Mouse (Mus musculus) testis, adult 2 months (tissue): ENCODE results near the gene Olfr666. TPM values are rescaled to one million over a fixed set of nuclear protein-coding genes. Genes with fewer than 3 reads are reported as not detected.
"Not testable (repeated sequence)": the region's sequence is repeated elsewhere in the genome, so short reads cannot be mapped to it uniquely, and the experiment has no call there.

Experiments
- H3K27ac ChIP-seq: fragments of 200-500 bp; 2 replicates; pipeline ENCODE4 v1.5.1; 2012; ENCODE audit warnings: low read depth, low read length; ENCODE audit not compliant: control insufficient read depth, insufficient read depth
- H3K27me3 ChIP-seq: fragments of 200-500 bp; 2 replicates; pipeline ENCODE4 v1.6.1; 2012; ENCODE audit warnings: mild to moderate bottlenecking, low read length, moderate library complexity; ENCODE audit not compliant: control insufficient read depth, insufficient read depth
- H3K36me3 ChIP-seq: fragments of 200-500 bp; 2 replicates; pipeline ENCODE4 v1.6.1; 2012; ENCODE audit warnings: mild to moderate bottlenecking, low read length; ENCODE audit not compliant: control insufficient read depth, insufficient read depth
- H3K4me1 ChIP-seq: fragments of 200-500 bp; 2 replicates; pipeline ENCODE4 v1.6.1; 2012; ENCODE audit warnings: low read length; ENCODE audit not compliant: control insufficient read depth, insufficient read depth
- H3K4me3 ChIP-seq: fragments of 200-500 bp; 2 replicates; pipeline ENCODE4 v1.5.1; 2012; ENCODE audit warnings: low read depth, mild to moderate bottlenecking, low read length, moderate library complexity, mixed read lengths; ENCODE audit not compliant: control insufficient read depth
- CTCF ChIP-seq: fragments of 200-500 bp; IDR thresholded peaks from 2 replicates; pipeline ENCODE4 v1.5.1; 2012; ENCODE audit warnings: low read depth, mild to moderate bottlenecking, inconsistent platforms, low read length, moderate library complexity; ENCODE audit not compliant: control insufficient read depth, insufficient read depth, insufficient replicate concordance
- POLR2A ChIP-seq: fragments of 200-500 bp; IDR thresholded peaks from 2 replicates; pipeline ENCODE4 v1.6.1; 2012; ENCODE audit warnings: low read depth, mild to moderate bottlenecking, inconsistent platforms, low read length, moderate library complexity; ENCODE audit not compliant: control insufficient read depth
- polyA plus RNA-seq: library from polyadenylated mRNA; depleted of rRNA; stranded (reverse); fragments of >200 nt; gene quantifications from 2 replicates; pipeline ENCODE4 v1.2.3, GENCODE M21; 2012; rRNA removed

The Olfr666 gene
- not detected in 2 replicates for polyA plus RNA-seq

- no peaks in the 10 kb centered on the region for H3K36me3 ChIP-seq
- no peaks in the 10 kb centered on the region for H3K4me1 ChIP-seq
- H3K27ac ChIP-seq, result no peak within 1 kb of the TSS
- H3K27me3 ChIP-seq, result no peaks in the 10 kb centered on the region
- TF ChIP-seq CTCF (no peak), POLR2A (no peak)
- H3K4me3 ChIP-seq, result no peak within 1 kb of the TSS
Measured at GRCm38 (mm10) chr7:104895852-104896251, at the start of gene Olfr666. Gene Olfr666 (minus strand): TSS chr7:104895952.

GRCm38 (mm10) chr7:104933940-104934339, 38.2 kb upstream of the Olfr666 start, which contains the start of gene Olfr669:
Gene Olfr669 (plus strand): TSS chr7:104934240.
- Histone ChIP-seq H3K36me3 (no peaks in the 10 kb centered on the region), H3K27me3 (no peaks in the 10 kb centered on the region), H3K27ac (no peak within 1 kb of the TSS), H3K4me3 (no peak within 1 kb of the TSS), H3K4me1 (no peaks in the 10 kb centered on the region)
- TF ChIP-seq CTCF (no peak), POLR2A (no peak)

GRCm38 (mm10) chr7:104927957-104928356, 32.2 kb upstream of the Olfr666 start, which contains the start of gene Olfr668:
Gene Olfr668 (minus strand): TSS chr7:104928057.
- Histone ChIP-seq H3K4me3 (no peak within 1 kb of the TSS), H3K36me3 (no peaks in the 10 kb centered on the region), H3K4me1 (no peaks in the 10 kb centered on the region), H3K27me3 (no peaks in the 10 kb centered on the region), H3K27ac (no peak within 1 kb of the TSS)
- TF ChIP-seq POLR2A (no peak), CTCF (no peak)

- Histone ChIP-seq H3K36me3 (no peaks in the 10 kb centered on the region), H3K4me1 (no peaks in the 10 kb centered on the region), H3K4me3 (no peak within 1 kb of the TSS), H3K27ac (no peak within 1 kb of the TSS), H3K27me3 (no peaks in the 10 kb centered on the region)
- no peak for TF ChIP-seq POLR2A
- TF ChIP-seq CTCF, result no peak
Measured at GRCm38 (mm10) chr7:104921382-104921781, 25.6 kb upstream of the Olfr666 start, which contains the start of gene Olfr667. Gene Olfr667 (minus strand): TSS chr7:104921482.

- H3K36me3 ChIP-seq, result no peaks in the 10 kb centered on the region
- H3K4me1 ChIP-seq, result no peaks in the 10 kb centered on the region
- no peak within 1 kb of the TSS for H3K4me3 ChIP-seq
- H3K27ac ChIP-seq, result no peak within 1 kb of the TSS
- no peak for TF ChIP-seq CTCF
- TF ChIP-seq POLR2A, result no peak
- no peaks in the 10 kb centered on the region for H3K27me3 ChIP-seq
Measured at GRCm38 (mm10) chr7:104877731-104878130, 18.0 kb downstream of the Olfr666 start, which contains the start of gene Olfr665. Gene Olfr665 (plus strand): TSS chr7:104878031.

GRCm38 (mm10) chr7:104861381-104861780, 34.4 kb downstream of the Olfr666 start:
- Histone ChIP-seq H3K27ac (no peak overlapping the region), H3K27me3 (no peaks in the 10 kb centered on the region), H3K4me1 (no peaks in the 10 kb centered on the region), H3K36me3 (no peaks in the 10 kb centered on the region), H3K4me3 (no peak overlapping the region)
- no peak for TF ChIP-seq POLR2A
- TF ChIP-seq CTCF, result no peak

- H3K27me3 ChIP-seq, result no peaks in the 10 kb centered on the region
- no peaks in the 10 kb centered on the region for H3K4me1 ChIP-seq
- H3K36me3 ChIP-seq, result no peaks in the 10 kb centered on the region
- TF ChIP-seq POLR2A (no peak), CTCF (no peak)
- H3K4me3 ChIP-seq, result no peak overlapping the region
- H3K27ac ChIP-seq, result no peak overlapping the region
Measured at GRCm38 (mm10) chr7:104857683-104858082, 38.1 kb downstream of the Olfr666 start.

GRCm38 (mm10) chr7:104856709-104857108, 39.0 kb downstream of the Olfr666 start, which contains the start of gene Usp17la:
Gene Usp17la (plus strand): TSS chr7:104857009.
- H3K4me3 ChIP-seq, H3K27ac ChIP-seq: not testable (repeated sequence)

More at GRCm38 (mm10) chr7:104856709-104857108, 39.0 kb downstream of the Olfr666 start, which contains the start of gene Usp17la:
- not testable (repeated sequence) for H3K36me3 ChIP-seq, H3K27me3 ChIP-seq, H3K4me1 ChIP-seq
